13 mouse cellular contexts compared by ENCODE assay signal in the genomic region with DNA sequence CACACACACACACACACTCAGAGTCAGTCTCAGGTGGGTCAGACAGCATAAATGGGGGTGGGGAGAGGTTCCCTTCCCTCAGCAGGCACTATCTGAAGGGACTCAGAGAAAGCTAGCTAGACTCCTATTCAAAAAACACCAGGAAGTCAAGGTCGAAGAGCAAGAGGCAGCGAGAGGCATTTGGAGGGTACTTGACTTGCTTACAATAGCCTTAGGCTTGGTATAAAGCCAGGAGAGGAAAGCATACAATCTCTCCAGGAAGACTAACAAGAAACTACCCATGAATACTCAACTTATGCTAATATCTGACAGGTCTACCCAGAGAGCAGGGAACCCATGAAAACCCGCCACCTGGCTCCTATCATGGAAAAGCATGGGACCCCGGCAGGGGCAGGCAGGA.
DNase-seq lines count a peak whose midpoint lies in the region; ATAC-seq and TF ChIP-seq lines count a peak whose summit lies in the region.
"Had no signal": no experiment of that assay in that cellular context is flagged by ENCODE, and none has a peak within 500 bp of the region (broad histone marks: within the 10 kb centered on the region; RNA-seq: fewer than 3 reads in every experiment).

No protein-coding gene starts in this region.

- peaks cover 69% of the 10 kb centered on the region for H3K36me3 ChIP-seq in heart, embryonic 10.5 days
- peaks cover 31% of the 10 kb centered on the region for H3K36me3 ChIP-seq in kidney, postnatal 0 days (ENCODE audit: insufficient read depth, low read length)
- H3K36me3 ChIP-seq in liver, embryonic 12.5 days = peaks cover 23% of the 10 kb centered on the region

- H3K4me3 ChIP-seq in heart, embryonic 10.5 days = no peak overlapping the region
- H3K4me3 ChIP-seq in kidney, postnatal 0 days (replicated peaks; ENCODE audit: low read depth, low read length) = no peak overlapping the region
- no peak overlapping the region for H3K4me3 ChIP-seq in liver, embryonic 12.5 days
- H3K4me3 ChIP-seq: embryonic facial prominence, embryonic 12.5 days; hindbrain, embryonic 13.5 days; midbrain, embryonic 12.5 days had no signal

- no peaks in the 10 kb centered on the region for H3K27me3 ChIP-seq in heart, embryonic 10.5 days (ENCODE audit: insufficient read depth, poor library complexity, severe bottlenecking)
- no peaks in the 10 kb centered on the region for H3K27me3 ChIP-seq in kidney, postnatal 0 days (ENCODE audit: insufficient read depth, low read length)
- H3K27me3 ChIP-seq in liver, embryonic 12.5 days (replicated peaks) = no peaks in the 10 kb centered on the region
- H3K27me3 ChIP-seq: embryonic facial prominence, embryonic 12.5 days; hindbrain, embryonic 13.5 days; midbrain, embryonic 12.5 days had no signal

- no peak overlapping the region for H3K9ac ChIP-seq in kidney, postnatal 0 days (ENCODE audit: low read depth, low read length)
- H3K9ac ChIP-seq in liver, embryonic 12.5 days = peak overlapping the region; percentile 61; the same call in 1 of the 2 replicates
- H3K9ac ChIP-seq: embryonic facial prominence, embryonic 12.5 days; hindbrain, embryonic 13.5 days; midbrain, embryonic 12.5 days had no signal

- peak overlapping the region; percentile 79 for H3K27ac ChIP-seq in heart, embryonic 10.5 days
- peak overlapping the region; percentile 19; the same call in 1 of the 2 replicates for H3K27ac ChIP-seq in kidney, postnatal 0 days
- H3K27ac ChIP-seq in liver, embryonic 12.5 days = peak overlapping the region; percentile 89
- H3K27ac ChIP-seq: embryonic facial prominence, embryonic 12.5 days; hindbrain, embryonic 13.5 days; midbrain, embryonic 12.5 days had no signal

- no peak for TF ChIP-seq CTCF in kidney, postnatal 0 days (IDR thresholded peaks at IDR 0.05; ENCODE audit: low read depth)

- H3K9me3 ChIP-seq in heart, embryonic 10.5 days = no peaks in the 10 kb centered on the region
- no peaks in the 10 kb centered on the region for H3K9me3 ChIP-seq in kidney, postnatal 0 days (replicated peaks; ENCODE audit: low read length)
- H3K9me3 ChIP-seq in liver, embryonic 12.5 days (replicated peaks) = no peaks in the 10 kb centered on the region
- H3K9me3 ChIP-seq: embryonic facial prominence, embryonic 12.5 days; hindbrain, embryonic 13.5 days; midbrain, embryonic 12.5 days had no signal

- H3K4me2 ChIP-seq in kidney, postnatal 0 days (ENCODE audit: low read length) = no peak overlapping the region
- H3K4me2 ChIP-seq in liver, embryonic 12.5 days = peak overlapping the region; percentile 72
- H3K4me2 ChIP-seq: embryonic facial prominence, embryonic 12.5 days; hindbrain, embryonic 13.5 days; midbrain, embryonic 12.5 days had no signal

- peaks cover 48% of the 10 kb centered on the region for H3K4me1 ChIP-seq in heart, embryonic 10.5 days
- H3K4me1 ChIP-seq in kidney, postnatal 0 days (replicated peaks; ENCODE audit: insufficient read depth, low read length) = peaks cover 11% of the 10 kb centered on the region; the same call in 1 of the 2 replicates
- H3K4me1 ChIP-seq in liver, embryonic 12.5 days = peaks cover 73% of the 10 kb centered on the region
- H3K4me1 ChIP-seq: embryonic facial prominence, embryonic 12.5 days; hindbrain, embryonic 13.5 days; midbrain, embryonic 12.5 days had no signal

- WGBS in heart, embryonic 10.5 days = 73% methylated on average over 4 of the region's 4 CpGs
- WGBS in kidney, postnatal 0 days = 66% methylated on average over 4 of the region's 4 CpGs
- 66% methylated on average over 4 of the region's 4 CpGs for WGBS in liver, embryonic 12.5 days (ENCODE audit: insufficient replicate concordance)

- DNase-seq in heart, embryonic 10.5 days (ENCODE audit: low spot score) = no peak
- no peak for DNase-seq in heart, postnatal 10 days
- peak; percentile 22 for DNase-seq in kidney, postnatal 0 days (ENCODE audit: low spot score)
- no peak for DNase-seq in kidney, adult 11 months
- DNase-seq in lung, postnatal 25 days (ENCODE audit: low spot score) = peak; percentile 69
- no peak for DNase-seq in ovary, postnatal 10 days (ENCODE audit: low spot score)
- no peak for DNase-seq in cerebellum, postnatal 25 days
- DNase-seq: cerebellum, adult 9-10 months had no signal

- ATAC-seq in kidney, postnatal 0 days (replicated peaks; ENCODE audit: low FRiP score, low read depth) = no peak
- no peak for ATAC-seq in liver, embryonic 12.5 days
- ATAC-seq: forebrain, embryonic 14.5 days had no signal

- intact Hi-C loops in heart, postnatal 10 days (cut with DNase I) = loop anchor here (5.0 kb wide), 1 partner anchor 52 kb away; no protein-coding TSS in a partner anchor

Comparison
In these comparisons a context has a peak if more than half of its experiments do, and no peak if none do; other contexts are left out.
1. DNase-seq: peak in kidney, postnatal 0 days (single experiment) and lung, postnatal 25 days (single experiment); none in heart, embryonic 10.5 days (single experiment), heart, postnatal 10 days (0 of 2), kidney, adult 11 months (single experiment), ovary, postnatal 10 days (single experiment) and cerebellum, postnatal 25 days (0 of 2).
2. H3K27ac ChIP-seq: peak in every context shown above with its lines; median percentile 89 in liver, embryonic 12.5 days; 79 in heart, embryonic 10.5 days; 19 in kidney, postnatal 0 days.